Mouse (Mus musculus): ENCODE results near the gene Dhrs7b.
"Not testable (repeated sequence)": the region's sequence is repeated elsewhere in the genome, so short reads cannot be mapped to it uniquely, and the experiment has no call there.

The Dhrs7b gene

DNA sequence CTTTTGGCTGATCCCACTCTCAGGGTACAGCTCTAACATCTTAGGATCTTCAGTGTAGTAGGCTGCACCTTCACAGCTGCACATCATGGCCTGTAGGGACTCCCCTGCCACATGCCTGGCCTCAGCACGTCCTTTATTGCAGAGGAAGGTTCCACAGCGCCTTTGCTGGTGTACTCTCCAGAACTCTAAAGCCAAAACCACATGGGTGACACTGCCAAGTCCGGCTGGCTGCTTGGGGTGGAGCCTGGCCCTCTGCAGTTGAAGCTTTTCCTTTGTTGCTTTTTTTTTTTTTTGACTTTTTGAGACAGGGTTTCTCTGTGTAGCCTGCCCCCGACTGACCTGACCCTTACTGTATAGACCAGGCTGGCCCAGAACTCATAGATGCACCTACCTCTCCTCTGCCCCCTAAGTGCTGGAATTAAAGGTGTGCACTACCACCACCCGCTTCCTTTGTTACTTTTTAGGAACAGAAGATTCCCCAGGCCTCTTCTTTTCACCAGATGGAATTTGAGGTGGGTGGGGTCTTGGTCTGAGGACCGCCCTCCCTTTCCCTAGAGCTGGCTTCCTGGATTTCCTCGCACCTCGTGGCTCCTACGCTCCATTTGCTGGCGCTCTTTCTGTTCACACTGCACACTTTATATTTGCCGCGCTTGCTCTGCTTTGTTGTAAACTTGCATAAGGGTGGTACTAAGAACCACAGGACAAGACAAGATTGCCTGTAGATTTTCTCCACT, 11.2 kb downstream of the Dhrs7b start:
- DNase-seq (ENCODE audit: low read depth in 2 of 2, low spot score in 2 of 2), result no peak

DNA sequence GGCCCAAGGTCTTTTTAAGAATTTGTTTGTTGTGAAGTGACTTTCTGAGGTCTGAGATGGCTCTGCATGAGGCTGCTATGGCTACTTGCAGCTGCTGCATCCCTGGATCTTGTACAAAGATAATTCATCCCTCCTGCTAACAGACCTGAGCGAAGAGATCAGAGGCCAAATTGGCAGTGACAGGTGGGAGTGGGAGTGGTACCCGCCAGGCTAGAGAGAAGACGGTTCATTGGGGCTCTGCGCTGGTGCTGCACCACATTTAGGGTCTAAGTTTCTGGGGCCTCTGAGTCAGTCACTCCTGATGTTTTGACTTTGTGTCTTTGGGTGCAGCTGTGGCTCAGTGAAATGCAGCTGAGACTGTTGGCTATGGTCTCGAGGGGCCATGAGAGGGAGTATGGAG, 13.0 kb downstream of the Dhrs7b start:
- DNase-seq (ENCODE audit: low read depth in 2 of 2, low spot score in 2 of 2), result no peak

DNA sequence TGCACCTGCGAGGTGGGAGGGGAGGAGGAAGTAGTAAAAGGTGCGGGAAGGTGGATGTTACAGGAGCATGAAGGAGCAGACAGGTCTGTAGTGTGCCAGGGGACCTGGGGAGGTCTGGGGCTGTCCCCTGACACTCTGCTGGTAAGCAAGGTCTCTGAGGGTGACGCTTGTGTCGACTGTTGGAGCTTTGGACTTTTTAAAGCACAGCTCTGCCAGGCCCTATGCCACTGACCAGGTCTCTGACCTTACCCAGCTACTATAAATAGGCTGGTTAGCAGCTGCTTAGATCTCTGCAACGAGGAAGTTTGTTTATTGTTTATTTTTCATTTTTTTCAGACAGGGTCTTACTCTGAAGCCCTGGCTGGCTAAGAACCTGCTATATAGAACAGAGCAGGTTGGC, 15.0 kb downstream of the Dhrs7b start:
- DNase-seq (ENCODE audit: low read depth in 2 of 2, low spot score in 2 of 2), result no peak

DNA sequence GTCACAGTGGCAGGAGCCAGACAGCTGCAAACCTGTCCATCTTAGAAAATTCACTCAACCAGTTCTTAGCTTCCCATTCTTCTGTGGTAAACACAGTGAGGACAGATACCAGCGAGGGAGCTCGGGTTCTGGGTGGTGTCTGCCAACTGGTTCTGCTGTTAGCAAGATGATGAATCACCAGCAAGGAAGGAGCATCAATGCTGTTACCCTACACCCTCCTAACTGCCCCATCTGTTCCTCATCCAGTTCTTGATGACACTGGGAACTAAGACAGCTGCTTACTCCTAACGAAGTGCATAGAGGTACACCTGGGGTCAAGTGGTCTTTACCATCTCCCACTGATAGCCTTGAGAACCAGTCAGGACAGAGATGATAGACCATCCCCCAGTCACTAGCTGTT, 26.2 kb downstream of the Dhrs7b start:
- DNase-seq (ENCODE audit: low read depth in 2 of 2, low spot score in 2 of 2), result no peak

DNA sequence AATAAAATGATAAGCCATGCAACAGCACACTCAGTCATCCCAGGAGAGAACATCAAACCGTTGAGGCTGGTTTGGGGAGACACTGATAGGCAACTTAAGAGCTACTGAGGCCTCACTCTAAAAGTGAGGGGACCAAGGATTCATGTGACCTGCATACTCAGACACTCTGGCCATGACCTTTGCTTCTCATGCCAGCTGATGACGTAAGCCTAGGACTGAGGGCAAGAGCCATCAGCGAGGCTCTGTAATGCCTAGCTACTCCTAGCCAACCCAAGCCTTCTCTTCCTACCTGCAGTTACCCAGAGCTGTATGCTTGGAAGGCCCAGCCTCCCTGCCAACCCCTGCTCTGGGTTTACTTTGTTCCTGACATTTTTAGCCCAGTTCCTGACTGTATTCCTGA, 31.6 kb downstream of the Dhrs7b start:
- DNase-seq (ENCODE audit: low read depth in 2 of 2, low spot score in 2 of 2), result no peak

DNA sequence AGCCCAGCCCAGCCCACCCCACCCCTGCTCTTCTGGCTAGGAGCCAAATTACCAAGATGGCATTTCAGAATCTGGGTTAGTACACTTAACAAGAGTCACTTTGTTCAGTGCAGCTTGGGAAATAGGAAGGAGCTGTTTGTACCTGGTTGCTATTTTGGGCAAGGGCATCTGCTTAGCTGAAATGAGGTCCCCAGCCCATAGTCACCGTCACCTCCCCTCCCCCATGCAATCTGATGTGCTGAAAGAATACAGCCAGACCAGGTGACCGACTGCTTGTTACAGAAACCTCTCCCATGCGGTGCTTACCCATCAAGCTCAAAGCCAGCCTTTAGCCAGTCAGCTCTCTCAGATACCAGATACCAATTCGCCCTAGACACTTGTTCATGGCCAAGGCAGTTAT, 32.8 kb downstream of the Dhrs7b start:
- no peak for DNase-seq (ENCODE audit: low read depth in 2 of 2, low spot score in 2 of 2)

DNA sequence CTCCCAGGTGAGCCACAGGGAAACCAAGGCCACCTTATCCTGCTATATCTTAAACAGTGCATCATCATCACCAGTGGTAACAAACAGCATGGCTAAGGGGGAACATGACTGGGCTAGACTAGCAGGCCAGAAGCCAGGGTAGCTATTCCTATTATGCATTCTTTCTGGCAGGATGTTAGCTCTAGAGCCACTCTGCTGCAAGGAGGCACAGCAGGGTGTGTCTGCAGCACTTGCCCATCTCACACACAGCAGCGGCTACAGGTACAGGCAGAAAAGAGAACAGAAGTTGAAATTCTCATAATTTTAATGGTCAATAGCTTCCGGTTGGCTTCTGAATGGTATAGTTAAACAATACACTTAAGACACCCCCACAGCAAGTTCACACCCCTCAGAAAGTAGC, 33.7 kb downstream of the Dhrs7b start:
- no peak for DNase-seq (ENCODE audit: low read depth in 2 of 2, low spot score in 2 of 2)

DNA sequence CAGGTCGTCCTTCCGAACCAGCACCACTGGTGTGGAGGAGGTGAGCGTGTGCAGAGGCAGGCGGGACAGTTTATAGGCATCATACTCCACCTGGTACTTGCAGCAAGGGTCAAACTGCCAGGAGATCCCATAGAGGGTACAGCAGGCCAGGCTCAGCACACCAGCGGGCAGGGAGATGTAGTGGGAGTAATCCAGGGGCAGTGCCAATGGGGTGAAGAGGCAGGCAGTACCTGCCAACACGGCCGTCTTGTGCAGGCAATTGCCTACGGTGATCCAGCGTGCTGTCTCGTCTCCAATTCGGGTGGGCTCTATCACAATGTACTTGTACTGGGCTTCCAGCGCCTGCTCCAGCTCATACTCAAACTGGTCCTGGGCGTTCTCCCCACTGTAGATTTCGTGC, 34.5 kb downstream of the Dhrs7b start:
- DNase-seq (ENCODE audit: low read depth in 2 of 2, low spot score in 2 of 2), result no peak

DNA sequence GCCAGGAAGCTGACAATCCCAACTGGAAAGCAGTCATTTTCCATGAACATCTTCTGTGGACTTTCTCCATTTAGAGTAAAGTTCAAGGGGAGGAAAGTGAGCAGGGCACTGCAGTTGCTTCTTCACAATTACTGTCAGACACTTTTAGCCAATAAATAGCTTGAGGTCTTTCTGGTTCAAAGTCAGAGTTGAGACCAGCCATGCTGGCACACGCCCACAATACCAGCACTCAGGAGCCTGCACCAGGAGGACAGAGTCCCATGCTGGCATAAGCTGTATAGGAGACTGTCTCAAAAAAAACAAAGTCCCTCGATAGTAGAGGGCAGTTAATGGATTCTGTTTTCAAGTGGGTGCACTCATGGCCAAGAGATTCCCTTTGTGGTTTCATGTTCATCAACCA, 35.6 kb downstream of the Dhrs7b start:
- no peak for DNase-seq (ENCODE audit: low read depth in 2 of 2, low spot score in 2 of 2)

DNA sequence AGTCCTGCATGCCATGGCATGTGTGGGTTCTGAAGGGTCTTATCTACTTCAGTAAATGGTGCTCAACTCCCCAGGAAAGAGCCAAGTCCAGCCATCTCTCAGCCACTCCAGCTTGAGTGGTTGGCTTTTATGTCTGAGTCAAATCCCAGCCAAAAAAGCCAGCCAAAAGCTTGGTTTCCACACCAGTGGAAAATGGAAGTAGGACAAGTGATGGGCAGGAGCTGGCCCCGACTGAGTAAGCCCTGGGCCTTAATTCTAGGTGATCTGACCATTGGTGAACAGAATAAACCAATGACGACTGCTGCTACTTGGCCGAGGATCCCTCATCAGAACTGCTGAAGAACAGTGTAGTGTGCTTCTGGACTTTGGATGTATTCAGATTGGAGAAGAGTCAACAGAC, 37.0 kb downstream of the Dhrs7b start:
- no peak for DNase-seq (ENCODE audit: low read depth in 2 of 2, low spot score in 2 of 2)

DNA sequence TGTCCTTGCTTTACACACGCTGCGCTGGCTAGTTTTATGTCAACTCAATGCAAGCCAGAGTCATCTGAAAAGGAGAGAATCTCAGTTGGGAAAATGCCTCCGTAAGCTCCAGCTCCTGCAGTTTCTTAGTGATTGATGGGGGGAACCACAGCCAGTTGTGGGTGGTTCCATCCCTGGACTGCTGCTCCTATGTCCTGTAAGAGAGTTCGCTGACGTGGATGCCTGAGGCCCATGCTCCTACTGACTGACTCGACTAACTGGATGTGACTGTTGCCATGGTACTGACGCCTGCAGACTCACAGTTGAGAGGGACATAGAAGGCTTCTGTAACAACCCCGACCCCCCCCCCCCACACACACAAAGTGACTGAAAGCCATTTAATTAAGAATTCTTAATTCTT, 37.5 kb downstream of the Dhrs7b start:
- DNase-seq (ENCODE audit: low read depth in 2 of 2, low spot score in 2 of 2), result no peak

DNA sequence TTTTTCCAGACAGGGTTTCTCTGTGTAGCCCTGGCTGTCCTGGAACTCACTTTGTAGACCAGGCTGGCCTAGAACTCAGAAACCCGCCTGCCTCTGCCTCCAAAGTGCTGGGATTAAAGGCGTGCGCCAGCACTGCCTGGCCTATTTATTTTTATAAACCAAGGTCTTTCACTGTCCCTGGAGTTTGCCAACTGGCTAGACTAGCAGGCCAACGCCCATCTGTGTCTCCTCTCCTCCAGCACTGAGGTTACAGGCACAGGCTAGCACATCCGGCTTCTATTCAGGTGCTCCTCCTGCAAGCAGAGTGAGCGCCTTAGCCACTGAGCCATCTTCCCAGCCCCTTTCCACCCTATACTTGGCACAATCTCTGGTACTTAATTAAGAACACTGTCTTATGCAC, 39.0 kb downstream of the Dhrs7b start:
- DNase-seq (ENCODE audit: low read depth in 2 of 2, low spot score in 2 of 2), result not testable (repeated sequence)

DNA sequence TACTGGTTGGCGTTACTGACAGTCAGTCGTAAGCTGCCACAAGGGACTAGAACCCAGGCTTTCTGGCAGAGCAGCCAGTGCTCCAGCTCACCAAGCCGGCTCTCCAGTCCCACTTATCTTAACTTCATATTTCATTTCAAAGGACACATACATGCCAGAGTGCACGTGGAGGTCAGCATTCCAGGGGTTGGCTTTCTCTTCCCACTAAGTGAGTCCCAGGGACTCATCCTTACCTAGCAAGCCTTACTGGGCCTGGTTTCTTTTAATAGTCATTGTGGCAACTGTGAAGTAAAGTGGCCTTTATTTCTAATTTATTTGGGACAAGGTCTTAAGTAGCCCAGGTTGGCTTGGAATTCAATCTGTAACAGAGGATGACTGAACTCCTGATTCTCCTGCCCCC, 41.0 kb downstream of the Dhrs7b start:
- DNase-seq (ENCODE audit: low read depth in 2 of 2, low spot score in 2 of 2), result no peak

DNA sequence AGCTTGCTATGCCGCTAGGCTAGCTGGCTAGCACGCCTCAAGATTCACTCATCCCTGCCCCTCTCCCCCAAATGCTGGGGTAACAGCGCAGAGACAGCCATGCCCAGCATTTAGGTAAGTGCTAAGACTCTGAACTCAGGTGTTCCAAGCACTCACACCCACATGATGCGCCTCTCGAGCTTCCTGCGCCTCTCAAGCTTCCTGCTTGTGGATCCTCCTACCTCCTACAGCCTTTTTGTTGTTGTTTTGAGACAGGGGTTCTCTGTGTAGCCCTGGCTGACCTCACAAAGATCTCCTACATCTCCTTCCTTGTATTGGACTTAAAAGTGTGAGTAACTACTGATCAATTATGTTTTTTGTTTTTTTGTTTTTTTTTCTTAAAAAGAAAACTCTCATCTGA, 42.7 kb downstream of the Dhrs7b start:
- no peak for DNase-seq (ENCODE audit: low read depth in 2 of 2, low spot score in 2 of 2)

DNA sequence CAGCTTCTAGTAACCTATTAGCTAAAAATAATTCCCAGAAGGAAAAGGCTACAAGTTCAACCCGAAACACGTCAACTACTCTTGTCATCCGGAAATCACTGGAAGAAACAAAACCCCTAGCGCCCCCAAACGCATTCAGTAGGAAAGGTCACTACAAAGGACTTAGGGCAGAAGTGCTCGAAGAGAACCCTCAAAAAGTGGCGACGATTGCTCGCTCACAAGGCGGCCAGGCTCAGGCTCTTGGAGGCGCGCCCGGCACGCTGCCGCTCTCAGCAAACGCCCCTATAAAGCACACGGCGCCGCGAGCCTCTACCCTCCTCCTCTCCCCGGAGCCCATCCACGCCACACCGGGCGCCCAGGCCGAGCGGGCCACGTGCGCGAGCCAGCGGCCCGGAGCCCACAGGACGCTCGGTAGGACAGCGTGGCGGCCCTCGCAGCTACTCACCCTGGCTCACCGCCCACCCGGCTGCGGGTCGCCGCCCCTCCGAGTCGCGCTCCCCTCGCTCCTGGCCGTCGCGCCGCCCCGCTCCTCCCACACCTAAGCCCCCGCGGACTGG, 47.7 kb downstream of the Dhrs7b start:
- no peak for DNase-seq (ENCODE audit: low read depth in 2 of 2, low spot score in 2 of 2)

DNA sequence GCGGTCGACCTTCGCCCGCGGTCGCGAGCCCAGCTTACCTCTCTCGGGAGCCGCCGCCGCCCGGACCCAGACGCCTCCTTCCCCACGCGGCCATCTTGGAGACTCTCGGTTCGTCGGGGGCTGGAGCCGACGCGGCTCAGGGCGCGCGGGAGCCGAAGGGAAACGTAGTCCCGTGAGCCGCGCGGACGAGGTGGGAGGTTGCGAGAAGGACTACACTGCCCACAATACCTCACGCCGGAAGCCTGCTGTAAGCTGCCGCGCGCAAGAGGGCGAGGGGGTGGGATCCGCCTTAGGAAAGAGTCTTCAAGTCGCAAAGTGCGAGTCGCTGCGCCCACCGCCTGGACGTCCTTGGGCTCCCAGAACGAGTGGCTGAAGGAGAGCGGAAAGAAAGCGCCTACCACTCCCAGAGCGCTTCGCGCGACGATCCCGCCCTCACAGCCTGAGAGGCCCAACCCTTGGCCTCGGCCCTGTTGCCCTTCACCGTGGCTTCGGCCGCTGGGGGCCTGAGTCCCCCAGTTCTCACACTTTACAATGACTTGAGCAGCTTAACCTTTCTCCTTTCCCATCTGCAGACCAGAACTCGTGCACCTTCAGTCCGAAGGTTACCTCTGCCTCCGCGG, 48.4 kb downstream of the Dhrs7b start, which contains the start of gene Tmem11:
Gene Tmem11 (minus strand): TSS at position 598 of the 620 bp plus-strand sequence.
- peak; percentile 92 to 93 for DNase-seq (ENCODE audit: low read depth in 2 of 2, low spot score in 2 of 2)

DNA sequence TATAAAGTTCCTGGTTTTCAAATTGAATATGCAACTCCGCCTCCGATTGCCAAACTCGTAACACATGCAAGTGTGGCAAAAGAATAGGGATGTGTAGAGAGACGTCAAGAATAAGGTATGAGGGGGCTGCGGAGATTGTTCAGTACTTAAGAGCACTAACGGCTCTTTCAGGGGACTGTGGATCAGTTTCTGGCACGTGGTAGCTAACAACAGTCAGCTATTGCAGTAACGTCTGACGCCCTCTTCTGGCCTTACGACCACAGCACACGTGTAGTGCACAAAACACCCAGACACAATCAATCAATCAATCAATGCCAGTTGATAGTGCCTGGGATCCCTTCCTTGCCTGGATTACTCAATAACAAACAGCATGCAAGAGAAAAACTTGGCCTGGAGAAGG, 49.0 kb downstream of the Dhrs7b start:
- peak; percentile 59 to 70 for DNase-seq (ENCODE audit: low read depth in 2 of 2, low spot score in 2 of 2)

DNA sequence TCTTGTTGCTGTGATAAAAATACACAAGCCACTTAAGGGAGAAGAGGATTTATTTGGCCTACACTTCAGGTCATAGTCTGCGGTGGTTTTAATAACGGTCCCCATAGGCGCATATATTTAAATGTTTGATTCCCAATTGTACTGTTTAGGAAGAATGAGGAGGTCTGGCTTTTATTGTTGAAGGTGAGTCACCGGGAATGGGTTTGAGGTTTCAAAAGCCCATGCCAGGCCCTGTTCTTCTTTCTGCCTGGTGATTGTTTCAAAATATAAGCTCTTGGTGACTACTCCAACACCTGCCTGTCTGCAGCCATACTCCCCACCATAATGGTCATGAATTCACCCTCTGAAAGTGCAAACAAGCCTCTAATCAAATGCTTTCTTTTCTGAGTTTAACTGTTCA, 50.1 kb downstream of the Dhrs7b start:
- no peak for DNase-seq (ENCODE audit: low read depth in 2 of 2, low spot score in 2 of 2)

DNA sequence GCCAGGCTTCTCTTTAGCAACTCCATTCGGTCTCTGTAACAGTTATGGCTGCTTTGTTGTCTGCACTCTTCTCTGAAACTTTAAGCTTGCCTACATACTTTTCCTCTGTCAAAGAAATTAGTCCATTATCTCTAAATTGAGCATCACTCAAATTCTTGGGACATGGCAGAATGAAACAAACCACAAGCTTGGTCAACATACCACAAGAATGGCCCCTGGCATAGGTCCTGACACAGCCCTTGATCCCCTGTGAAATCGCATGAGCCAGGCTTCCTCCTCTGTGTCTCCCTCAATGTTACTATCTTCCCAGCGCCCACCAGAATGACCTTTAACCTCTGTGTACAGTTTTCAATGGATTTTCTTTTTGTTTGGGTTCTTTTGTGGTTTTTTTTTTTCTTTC, 52.0 kb downstream of the Dhrs7b start:
- no peak for DNase-seq (ENCODE audit: low read depth in 2 of 2, low spot score in 2 of 2)

DNA sequence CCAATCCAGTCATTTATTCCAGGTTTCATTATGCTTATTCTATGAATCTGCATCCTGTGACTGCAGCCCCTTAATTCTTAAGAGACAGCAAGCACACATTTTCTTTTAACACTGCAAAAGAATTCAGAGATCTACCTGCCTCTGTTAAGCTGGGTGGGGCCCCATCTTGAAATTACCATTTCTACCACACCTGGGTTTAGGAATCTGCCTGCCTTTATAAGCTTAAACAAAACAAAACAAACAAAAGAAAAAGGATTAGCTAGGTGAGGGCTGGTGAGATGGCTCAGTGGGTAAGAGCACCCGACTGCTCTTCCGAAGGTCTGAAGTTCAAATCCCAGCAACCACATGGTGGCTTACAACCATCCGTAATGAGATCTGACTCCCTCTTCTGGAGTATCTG, 56.6 kb downstream of the Dhrs7b start:
- DNase-seq (ENCODE audit: low read depth in 2 of 2, low spot score in 2 of 2), result not testable (repeated sequence)

DNA sequence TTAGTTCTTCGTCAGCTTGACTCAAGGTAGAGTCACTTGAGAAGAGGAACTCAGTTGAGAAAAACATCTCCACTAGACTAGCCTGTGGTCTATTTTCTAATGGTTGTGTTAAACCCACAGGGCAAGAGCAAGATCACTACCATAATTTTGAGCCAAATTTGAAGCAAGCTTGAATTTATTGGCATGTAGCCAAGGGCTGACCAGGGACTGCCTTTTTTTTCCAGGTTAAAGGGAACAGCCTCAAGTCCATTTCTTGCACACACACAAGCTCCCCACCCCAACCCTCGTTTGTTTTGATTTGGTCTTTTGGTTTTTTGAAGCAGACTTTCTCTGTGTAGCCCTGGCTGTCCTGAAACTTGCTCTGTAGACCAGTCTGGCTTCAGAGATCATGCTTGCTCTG, 59.4 kb downstream of the Dhrs7b start:
- no peak for DNase-seq (ENCODE audit: low read depth in 2 of 2, low spot score in 2 of 2)

DNA sequence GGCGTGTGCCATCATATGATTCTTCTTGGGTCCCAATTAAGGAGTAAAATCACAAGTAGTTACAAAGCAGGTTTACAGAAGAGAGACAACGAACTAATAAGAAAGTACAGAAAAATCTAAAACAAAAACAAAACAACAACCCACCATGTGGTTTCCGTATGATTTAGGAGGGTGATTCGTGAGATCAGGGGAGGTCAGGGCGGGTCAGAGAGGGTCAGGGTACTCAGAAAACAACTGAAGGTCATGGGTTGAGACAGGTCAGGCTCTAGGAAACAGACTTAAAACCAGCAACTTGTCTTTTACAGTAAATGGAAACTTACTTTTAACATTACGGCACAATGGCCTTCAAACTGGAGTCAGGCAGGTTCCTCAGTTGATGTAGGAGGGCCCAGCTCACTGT, 59.9 kb downstream of the Dhrs7b start:
- no peak for DNase-seq (ENCODE audit: low read depth in 2 of 2, low spot score in 2 of 2)

DNA sequence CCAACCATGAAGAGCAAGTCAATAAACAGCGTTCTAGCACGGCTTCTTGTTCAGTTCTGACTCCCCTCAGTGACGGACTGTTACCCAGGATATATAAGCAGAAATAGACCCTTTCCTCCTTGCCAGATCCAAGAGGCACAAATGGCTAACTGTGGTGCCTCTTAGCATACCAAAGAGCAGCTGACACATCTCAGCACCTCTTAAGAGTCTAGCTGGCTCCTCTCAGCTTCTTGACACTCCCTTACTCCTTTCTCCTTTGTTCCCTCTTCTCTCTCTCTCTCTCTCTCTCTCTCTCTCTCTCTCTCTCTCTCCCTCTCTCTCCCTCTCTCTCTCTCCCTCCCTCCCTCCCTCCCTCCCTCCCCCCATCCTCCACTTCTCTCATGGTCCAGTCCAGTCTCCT, 60.3 kb downstream of the Dhrs7b start:
- DNase-seq (ENCODE audit: low read depth in 2 of 2, low spot score in 2 of 2), result no peak
